Mouse (Mus musculus) myocyte (in vitro differentiated cells): Measurements from ENCODE around the gene 2610008E11Rik.

ENCODE experiments used
- MYOD1 ChIP-seq, 3 experiments: IDR thresholded peaks; one replicate each; pipeline ENCODE4 v1.6.1; 2011; ENCODE audit warnings: control low read depth in 2 of 3, low read depth in 2 of 3, mild to moderate bottlenecking in 2 of 3, moderate library complexity in 1 of 3; ENCODE audit not compliant: insufficient read length in 2 of 3, control insufficient read depth in 1 of 3
- MYOG ChIP-seq, 3 experiments: IDR thresholded peaks; one replicate each; pipeline ENCODE4 v1.6.1; 2011; ENCODE audit warnings: control low read depth in 2 of 3, low read depth in 2 of 3, mild to moderate bottlenecking in 2 of 3; ENCODE audit not compliant: insufficient read length in 2 of 3, control insufficient read depth in 1 of 3, insufficient read depth in 1 of 3
- POLR2A ChIP-seq: IDR thresholded peaks from one replicate; pipeline ENCODE4 v1.6.1; 2011; ENCODE audit warnings: low read depth, mild to moderate bottlenecking, control low read depth, moderate library complexity; ENCODE audit not compliant: insufficient read length
- SRF ChIP-seq: IDR thresholded peaks from one replicate; pipeline ENCODE4 v1.6.1; 2011; ENCODE audit warnings: low read depth; ENCODE audit not compliant: control insufficient read depth, insufficient read length

- no peak for TF ChIP-seq SRF
- peak in 1 of 3 experiments; percentile 58 for TF ChIP-seq MYOG (IDR thresholded peaks at IDR 0.05; ENCODE audit: control insufficient read depth in 1 of 3, insufficient read depth in 1 of 3, insufficient read length in 2 of 3, low read depth in 2 of 3)
- no peak for TF ChIP-seq POLR2A
- TF ChIP-seq MYOD1 (IDR thresholded peaks at IDR 0.05; ENCODE audit: control insufficient read depth in 1 of 3, insufficient read length in 2 of 3, low read depth in 2 of 3) = peak in 1 of 3 experiments; percentile 60
These were observed 13.1 kb upstream of the 2610008E11Rik start for GRCm38 (mm10) chr10:79110482-79110881.
